Mouse (Mus musculus) forebrain, embryonic 14.5 days (tissue): Measurements from ENCODE around the gene Rere. TPM values are rescaled to one million over a fixed set of nuclear protein-coding genes. Genes with fewer than 3 reads are reported as not detected.

ENCODE experiments used
- ATAC-seq: fragments of 200-750 bp; cut with Nextera tagmentation; 2 replicates; pipeline ENCODE4 v1.8.0; 2017; ENCODE audit warnings: mild to moderate bottlenecking, moderate library complexity
- DNase-seq: peaks from one replicate; pipeline ENCODE4 v3.0.0-alpha.2; 2015; ENCODE audit warnings: low spot score
- H3K27ac ChIP-seq: fragments of 300-500 bp; sonication (generic); 2 replicates; pipeline ENCODE4 v1.5.1; 2014; ENCODE audit warnings: low read depth, mild to moderate bottlenecking, control low read depth, low read length, moderate library complexity
- H3K27me3 ChIP-seq: fragments of 300-500 bp; sonication (generic); replicated peaks from 2 replicates; pipeline ENCODE4 v1.6.1; 2014; ENCODE audit warnings: low read length, control low read depth, mixed read lengths; ENCODE audit not compliant: control insufficient read depth, insufficient read depth
- H3K36me3 ChIP-seq: fragments of 300-500 bp; sonication (generic); 2 replicates; pipeline ENCODE4 v1.6.1; 2014; ENCODE audit warnings: low read length, control low read depth; ENCODE audit not compliant: control insufficient read depth, insufficient read depth
- H3K4me1 ChIP-seq: fragments of 300-500 bp; sonication (generic); 2 replicates; pipeline ENCODE4 v1.6.1; 2014; ENCODE audit warnings: antibody characterized with exemption, low read length, control low read depth; ENCODE audit not compliant: control insufficient read depth, insufficient read depth
- H3K4me2 ChIP-seq: fragments of 300-500 bp; sonication (generic); 2 replicates; pipeline ENCODE4 v1.6.1; 2014; ENCODE audit warnings: mild to moderate bottlenecking, control low read depth, low read length
- H3K4me3 ChIP-seq: fragments of 300-500 bp; sonication (generic); 2 replicates; pipeline ENCODE4 v1.5.1; 2014; ENCODE audit warnings: low read depth, low read length, control low read depth
- H3K9ac ChIP-seq: fragments of 300-500 bp; sonication (generic); 2 replicates; pipeline ENCODE4 v1.6.1; 2014; ENCODE audit warnings: mild to moderate bottlenecking, low read length, control low read depth, moderate library complexity
- H3K9me3 ChIP-seq: fragments of 300-500 bp; sonication (generic); replicated peaks from 2 replicates; pipeline ENCODE4 v1.6.1; 2016; ENCODE audit warnings: low read length, control low read depth, mixed read lengths; ENCODE audit not compliant: control insufficient read depth
- WGBS: fragments of 180-500 bp; shearing (Covaris S2); extraction: QIAGEN DNeasy Blood & Tissue Kit; methylation state at CpG from one replicate; pipeline ENCODE4 v1.1.7; 2014; 5-methylcytosine and 5-hydroxymethylcytosine counted together
- polyA plus RNA-seq: library from polyadenylated mRNA; unstranded; fragments of >200 nt; fragmentation: Nextera tagmentation; extraction: Ambion mirVana; gene quantifications from 2 replicates; pipeline ENCODE4 v1.2.1, GENCODE M21; 2014

Rere gene
- polyA plus RNA-seq, 1 experiment from 2014 or later = 21.2 TPM

DNA sequence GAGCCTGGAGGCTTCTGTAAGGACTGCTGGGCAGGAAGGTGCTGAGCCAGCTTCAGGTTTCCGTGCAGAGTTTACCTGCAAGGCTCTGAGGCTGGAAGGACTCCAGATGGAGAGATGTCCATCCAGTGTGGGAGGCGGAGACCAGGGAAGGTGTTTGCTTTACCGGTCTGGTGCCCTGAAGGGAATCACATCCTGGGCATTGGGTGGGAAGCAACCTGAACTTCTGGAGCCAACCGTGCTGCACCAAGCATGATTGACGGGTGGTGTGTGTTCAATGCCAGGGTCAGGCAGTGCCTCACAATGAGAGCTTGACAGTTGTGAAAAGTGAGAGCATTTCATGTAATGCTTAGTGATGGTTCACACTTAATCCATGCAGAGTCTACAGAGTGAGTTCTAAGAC lies 32.5 kb upstream of the Rere start:
- Histone ChIP-seq H3K4me2 (no peak overlapping the region), H3K9ac (no peak overlapping the region), H3K27ac (no peak overlapping the region), H3K4me3 (no peak overlapping the region), H3K4me1 (peaks cover 10% of the 10 kb centered on the region), H3K36me3 (peaks cover 59% of the 10 kb centered on the region), H3K27me3 (no peaks in the 10 kb centered on the region), H3K9me3 (no peaks in the 10 kb centered on the region)
- DNase-seq = no peak
- ATAC-seq = no peak
- WGBS = 71% methylated on average over 5 of the region's 5 CpGs

DNA sequence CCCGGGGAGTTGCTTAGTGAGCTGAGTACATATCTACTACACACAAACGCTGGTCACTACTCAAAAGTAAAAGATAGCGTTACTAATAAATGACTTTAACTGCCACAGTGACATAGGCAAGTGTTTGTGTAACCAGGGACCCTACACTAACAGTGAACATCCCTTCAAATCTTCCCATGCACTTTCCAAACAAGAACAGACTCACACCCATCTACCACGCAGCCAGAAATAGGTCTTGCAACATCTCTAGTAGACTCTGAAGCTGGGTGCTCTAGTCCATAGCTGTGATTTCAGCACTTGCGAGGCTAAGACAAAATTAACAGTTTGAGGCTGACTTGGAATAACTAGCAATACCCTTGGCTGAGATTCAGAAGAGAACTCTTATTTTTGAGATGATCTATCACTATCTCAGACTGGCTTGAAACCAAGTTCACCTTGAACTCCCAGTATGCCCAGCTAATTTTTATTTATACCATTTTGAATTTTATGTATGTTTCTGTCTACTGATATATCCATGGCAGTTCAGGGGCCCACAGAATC lies 31.6 kb upstream of the Rere start:
- DNase-seq = no peak
- H3K36me3 ChIP-seq = peaks cover 50% of the 10 kb centered on the region
- no peak for ATAC-seq
- no peak overlapping the region for H3K9ac ChIP-seq
- no peak overlapping the region for H3K4me3 ChIP-seq
- no peaks in the 10 kb centered on the region for H3K9me3 ChIP-seq
- no peaks in the 10 kb centered on the region for H3K27me3 ChIP-seq
- no peak overlapping the region for H3K27ac ChIP-seq
- WGBS = 86% methylated on average over 5 of the region's 5 CpGs
- peaks cover 10% of the 10 kb centered on the region for H3K4me1 ChIP-seq
- H3K4me2 ChIP-seq = no peak overlapping the region

GRCm38 (mm10) chr4:150250549-150251422 lies 30.7 kb upstream of the Rere start:
- Histone ChIP-seq H3K27me3 (no peaks in the 10 kb centered on the region), H3K9ac (peak overlapping the region; percentile 26), H3K4me2 (peak overlapping the region; percentile 24; the same call in 1 of the 2 replicates), H3K9me3 (no peaks in the 10 kb centered on the region), H3K4me1 (peaks cover 10% of the 10 kb centered on the region), H3K4me3 (no peak overlapping the region), H3K27ac (peak overlapping the region; percentile 90), H3K36me3 (peaks cover 41% of the 10 kb centered on the region)
- DNase-seq = peak; percentile 86
- peak; percentile 43 for ATAC-seq
- WGBS = 15% methylated on average over 18 of the region's 18 CpGs

GRCm38 (mm10) chr4:150254416-150254815 lies 27.0 kb upstream of the Rere start:
- ATAC-seq (no peak), DNase-seq (no peak)
- peaks cover 8% of the 10 kb centered on the region for H3K36me3 ChIP-seq
- peaks cover 27% of the 10 kb centered on the region for H3K4me1 ChIP-seq
- H3K27me3 ChIP-seq = no peaks in the 10 kb centered on the region
- H3K4me2 ChIP-seq = no peak overlapping the region
- H3K9ac ChIP-seq = no peak overlapping the region
- H3K9me3 ChIP-seq = no peaks in the 10 kb centered on the region
- H3K27ac ChIP-seq = no peak overlapping the region
- 44% methylated on average over 4 of the region's 4 CpGs for WGBS
- H3K4me3 ChIP-seq = no peak overlapping the region

- no peak for ATAC-seq
- no peak for DNase-seq
- WGBS = 81% methylated on average over 7 of the region's 7 CpGs
- H3K27me3 ChIP-seq = no peaks in the 10 kb centered on the region
- H3K9ac ChIP-seq = no peak overlapping the region
- no peak overlapping the region for H3K4me3 ChIP-seq
- H3K4me1 ChIP-seq = peaks cover 27% of the 10 kb centered on the region
- no peak overlapping the region for H3K4me2 ChIP-seq
- H3K9me3 ChIP-seq = no peaks in the 10 kb centered on the region
- H3K36me3 ChIP-seq = 0 out of 2 replicates have a peak, but pooled peaks cover 3% of the 10 kb centered on the region
- no peak overlapping the region for H3K27ac ChIP-seq
Observed at GRCm38 (mm10) chr4:150255181-150255580, 26.3 kb upstream of the Rere start.

DNA sequence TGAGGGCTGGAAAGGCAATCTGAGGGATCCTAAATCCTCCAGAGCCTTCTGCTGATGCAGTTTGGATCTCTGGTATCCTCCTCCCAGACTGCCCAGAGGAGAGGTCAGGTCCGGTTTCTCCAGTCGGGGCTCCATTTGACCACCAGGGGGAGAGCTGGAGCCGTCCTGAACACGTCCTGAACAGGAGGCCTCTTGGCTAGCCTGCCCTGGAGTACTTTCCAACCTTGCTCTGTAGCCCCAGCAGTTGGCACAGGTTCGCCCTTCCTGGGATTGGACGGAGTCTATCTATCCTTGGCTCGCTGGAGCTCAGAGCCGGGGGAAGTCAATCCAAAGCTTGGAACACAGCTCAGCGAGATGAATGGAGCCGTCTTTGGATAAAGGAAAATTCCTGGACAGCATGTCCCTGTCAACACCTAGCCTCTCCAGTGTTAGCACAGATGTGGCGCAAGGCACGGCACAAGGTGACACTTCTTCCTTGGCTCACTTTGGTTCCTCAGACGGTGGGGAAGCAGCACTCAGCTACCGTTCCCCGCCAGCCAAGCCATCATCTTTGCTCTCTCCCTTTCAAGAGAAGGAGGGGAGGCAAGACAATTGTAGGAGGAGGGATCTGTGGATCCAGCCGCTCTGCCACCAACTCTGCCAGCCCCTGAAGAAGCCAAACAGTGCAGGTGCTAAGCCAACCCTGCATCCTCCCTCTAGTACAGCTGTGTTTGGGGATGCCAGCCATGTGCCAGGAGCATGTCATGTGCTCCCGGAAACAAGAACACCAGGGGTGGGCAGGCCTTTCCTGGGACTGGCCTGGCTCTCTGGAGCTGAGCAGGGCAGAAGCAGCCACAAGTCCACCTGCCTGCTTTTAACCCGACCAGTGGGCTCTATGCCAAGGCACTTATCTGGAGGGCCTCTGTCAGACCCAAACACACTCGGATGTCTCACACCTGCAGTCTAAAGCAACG lies 23.9 kb upstream of the Rere start:
- H3K27me3 ChIP-seq = no peaks in the 10 kb centered on the region
- peak overlapping the region; percentile 77 for H3K27ac ChIP-seq
- H3K4me3 ChIP-seq = no peak overlapping the region
- peaks cover 18% of the 10 kb centered on the region for H3K4me1 ChIP-seq
- H3K9me3 ChIP-seq = no peaks in the 10 kb centered on the region
- H3K36me3 ChIP-seq = 0 out of 2 replicates have a peak, but pooled peaks cover 3% of the 10 kb centered on the region
- H3K9ac ChIP-seq = peak overlapping the region; percentile 37
- DNase-seq = peak; percentile 85
- no peak overlapping the region for H3K4me2 ChIP-seq
- ATAC-seq = peak; percentile 69
- 27% methylated on average over 20 of the region's 20 CpGs for WGBS

- Histone ChIP-seq H3K9ac (peak overlapping the region; percentile 37), H3K27ac (peak overlapping the region; percentile 77), H3K4me2 (no peak overlapping the region), H3K36me3 (no peaks in the 10 kb centered on the region), H3K9me3 (no peaks in the 10 kb centered on the region), H3K27me3 (no peaks in the 10 kb centered on the region), H3K4me3 (no peak overlapping the region), H3K4me1 (peaks cover 18% of the 10 kb centered on the region)
- ATAC-seq (no peak), DNase-seq (peak; percentile 49)
- 44% methylated on average over 14 of the region's 14 CpGs for WGBS
Observed at GRCm38 (mm10) chr4:150258388-150258787, 23.1 kb upstream of the Rere start.

GRCm38 (mm10) chr4:150259577-150259976 lies 21.9 kb upstream of the Rere start:
- no peaks in the 10 kb centered on the region for H3K36me3 ChIP-seq
- H3K9me3 ChIP-seq = no peaks in the 10 kb centered on the region
- H3K27me3 ChIP-seq = no peaks in the 10 kb centered on the region
- no peak overlapping the region for H3K9ac ChIP-seq
- 95% methylated on average over 7 of the region's 7 CpGs for WGBS
- H3K4me2 ChIP-seq = no peak overlapping the region
- ATAC-seq (no peak), DNase-seq (no peak)
- H3K4me3 ChIP-seq = no peak overlapping the region
- H3K4me1 ChIP-seq = peaks cover 18% of the 10 kb centered on the region
- H3K27ac ChIP-seq = no peak overlapping the region
